Mouse (Mus musculus) lung, adult 2 months (tissue): ENCODE measurements at regions not wholly inside any gene's neighbourhood (a gene's known extent, or its start where the extent isn't known, plus 50 kb on each side); places are given as distances from the start of the nearest gene placed in this dataset.

Source experiments
- CTCF ChIP-seq: fragments of 200-500 bp; IDR thresholded peaks from 2 replicates; pipeline ENCODE4 v1.5.1; 2011; ENCODE audit warnings: mild to moderate bottlenecking, low read length, control low read depth; ENCODE audit not compliant: insufficient read depth
- POLR2A ChIP-seq: fragments of 200-500 bp; IDR thresholded peaks from 2 replicates; pipeline ENCODE4 v1.6.1; 2011; ENCODE audit warnings: low read depth, mild to moderate bottlenecking, control low read depth, low read length, borderline replicate concordance; ENCODE audit errors: extremely low read depth

GRCm38 (mm10) chr9:61620786-61621185 lies 248.6 kb downstream of the Tle3 start:
- TF ChIP-seq POLR2A: no peak
- TF ChIP-seq CTCF: no peak
